Mouse (Mus musculus) lung, embryonic 15.5 days (tissue): ENCODE data around the gene Akt3. TPM values are rescaled to one million over a fixed set of nuclear protein-coding genes. Genes with fewer than 3 reads are reported as not detected.

Experiments used
- ATAC-seq: fragments of 200-750 bp; cut with Nextera tagmentation; 2 replicates; pipeline ENCODE4 v1.8.0; 2017; ENCODE audit warnings: moderate number of reproducible peaks, borderline replicate concordance; ENCODE audit not compliant: low FRiP score, low TSS enrichment; ENCODE audit errors: extremely low read depth
- H3K27ac ChIP-seq: fragments of 300-500 bp; sonication (generic); 2 replicates; pipeline ENCODE4 v1.5.1; 2015; ENCODE audit warnings: moderate library complexity, mild to moderate bottlenecking, inconsistent platforms
- H3K27me3 ChIP-seq: fragments of 300-500 bp; sonication (generic); 2 replicates; pipeline ENCODE4 v1.6.1; 2015; ENCODE audit warnings: inconsistent platforms
- H3K36me3 ChIP-seq: fragments of 300-500 bp; sonication (generic); 2 replicates; pipeline ENCODE4 v1.6.1; 2015; ENCODE audit warnings: inconsistent platforms
- H3K4me1 ChIP-seq: fragments of 300-500 bp; sonication (generic); 2 replicates; pipeline ENCODE4 v1.6.1; 2015; ENCODE audit warnings: inconsistent platforms
- H3K4me2 ChIP-seq: fragments of 300-500 bp; sonication (generic); 2 replicates; pipeline ENCODE4 v1.6.1; 2015; ENCODE audit warnings: inconsistent platforms, mild to moderate bottlenecking, moderate library complexity
- H3K4me3 ChIP-seq: fragments of 300-500 bp; sonication (generic); 2 replicates; pipeline ENCODE4 v1.5.1; 2015; ENCODE audit warnings: mild to moderate bottlenecking, inconsistent platforms
- H3K9ac ChIP-seq: fragments of 300-500 bp; sonication (generic); 2 replicates; pipeline ENCODE4 v1.6.1; 2015; ENCODE audit warnings: inconsistent platforms
- H3K9me3 ChIP-seq: fragments of 300-500 bp; sonication (generic); 2 replicates; pipeline ENCODE4 v1.6.1; 2016; ENCODE audit warnings: inconsistent platforms
- whole genome bisulfite sequencing: fragments of 180-500 bp; shearing (Covaris S2); methylation state at CpG from one replicate; pipeline ENCODE4 v1.1.7; 2015; 5-methylcytosine and 5-hydroxymethylcytosine counted together
- polyA plus RNA-seq: library from polyadenylated mRNA; unstranded; fragments of >200 nt; fragmentation: Nextera tagmentation; extraction: Ambion mirVana; gene quantifications from 2 replicates; pipeline ENCODE4 v1.2.1, GENCODE M21; 2015

Akt3 gene
- polyA plus RNA-seq, 1 experiment from 2014 or later: 5.3 TPM

DNA sequence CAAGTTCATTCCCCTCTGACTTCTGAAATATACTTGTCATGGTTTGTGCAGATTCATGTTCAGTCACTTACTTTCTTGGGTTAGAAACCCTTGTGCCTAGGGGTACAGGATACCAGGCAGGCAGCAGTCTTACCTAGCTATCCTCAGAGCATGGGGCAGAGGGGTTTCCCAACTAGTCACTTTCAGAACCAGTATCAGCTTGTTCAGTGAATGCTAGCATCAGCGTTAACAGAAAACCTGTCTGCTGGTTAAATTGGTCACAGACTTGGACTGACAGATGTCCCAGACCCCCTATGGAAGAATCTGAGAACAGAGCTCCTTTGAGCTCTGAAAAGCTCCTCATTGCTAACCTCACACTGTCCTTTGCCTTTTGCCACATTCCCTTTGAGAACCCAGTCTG, 239.3 kb downstream of the Akt3 start:
- Histone ChIP-seq H3K27ac (no peak overlapping the region), H3K9ac (no peak overlapping the region), H3K9me3 (no peaks in the 10 kb centered on the region), H3K4me3 (no peak overlapping the region), H3K36me3 (no peaks in the 10 kb centered on the region), H3K27me3 (no peaks in the 10 kb centered on the region), H3K4me2 (no peak overlapping the region), H3K4me1 (peaks cover 12% of the 10 kb centered on the region)
- WGBS: 94% methylated on average over 1 of the region's 1 CpGs
- no peak for ATAC-seq

- H3K4me1 ChIP-seq: peaks cover 12% of the 10 kb centered on the region
- H3K9me3 ChIP-seq: no peaks in the 10 kb centered on the region
- no peak overlapping the region for H3K4me2 ChIP-seq
- H3K27me3 ChIP-seq: no peaks in the 10 kb centered on the region
- H3K27ac ChIP-seq: no peak overlapping the region
- H3K4me3 ChIP-seq: no peak overlapping the region
- H3K9ac ChIP-seq: no peak overlapping the region
- no peak for ATAC-seq
- WGBS: 74% methylated on average over 2 of the region's 2 CpGs
- H3K36me3 ChIP-seq: no peaks in the 10 kb centered on the region
Measured at GRCm38 (mm10) chr1:177016729-177017128, 241.3 kb downstream of the Akt3 start.

DNA sequence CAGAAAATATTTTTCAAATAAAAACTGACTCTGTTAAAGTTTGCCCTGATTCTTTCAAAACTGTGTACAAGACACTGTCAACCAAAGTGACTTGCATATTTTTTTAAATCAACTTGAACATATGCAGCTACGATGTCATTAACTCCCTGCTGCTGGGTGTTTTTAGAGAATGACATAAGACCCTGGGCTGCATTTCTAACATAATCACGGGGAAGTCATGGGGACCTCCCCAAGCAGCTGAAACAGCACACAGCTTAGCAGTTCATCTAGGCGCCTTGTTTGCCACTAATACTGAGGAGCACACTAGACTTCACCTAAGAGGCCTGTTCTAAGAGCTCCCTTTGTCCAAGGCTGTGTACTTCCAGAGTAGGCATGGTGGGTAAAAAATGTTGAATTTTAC, 242.1 kb downstream of the Akt3 start:
- ATAC-seq: no peak
- no peaks in the 10 kb centered on the region for H3K36me3 ChIP-seq
- peaks cover 12% of the 10 kb centered on the region for H3K4me1 ChIP-seq
- no peak overlapping the region for H3K9ac ChIP-seq
- no peak overlapping the region for H3K27ac ChIP-seq
- H3K27me3 ChIP-seq: no peaks in the 10 kb centered on the region
- 46% methylated on average over 3 of the region's 3 CpGs for WGBS
- no peak overlapping the region for H3K4me3 ChIP-seq
- no peak overlapping the region for H3K4me2 ChIP-seq
- no peaks in the 10 kb centered on the region for H3K9me3 ChIP-seq

GRCm38 (mm10) chr1:177014921-177015439, 243.0 kb downstream of the Akt3 start:
- H3K4me3 ChIP-seq: no peak overlapping the region
- H3K4me2 ChIP-seq: no peak overlapping the region
- whole genome bisulfite sequencing: 40% methylated on average over 6 of the region's 6 CpGs
- no peak overlapping the region for H3K9ac ChIP-seq
- H3K4me1 ChIP-seq: peaks cover 12% of the 10 kb centered on the region
- H3K27me3 ChIP-seq: no peaks in the 10 kb centered on the region
- peak overlapping the region; percentile 48 for H3K27ac ChIP-seq
- no peaks in the 10 kb centered on the region for H3K36me3 ChIP-seq
- no peaks in the 10 kb centered on the region for H3K9me3 ChIP-seq
- peak; percentile 64; the same call in 1 of the 2 replicates for ATAC-seq

DNA sequence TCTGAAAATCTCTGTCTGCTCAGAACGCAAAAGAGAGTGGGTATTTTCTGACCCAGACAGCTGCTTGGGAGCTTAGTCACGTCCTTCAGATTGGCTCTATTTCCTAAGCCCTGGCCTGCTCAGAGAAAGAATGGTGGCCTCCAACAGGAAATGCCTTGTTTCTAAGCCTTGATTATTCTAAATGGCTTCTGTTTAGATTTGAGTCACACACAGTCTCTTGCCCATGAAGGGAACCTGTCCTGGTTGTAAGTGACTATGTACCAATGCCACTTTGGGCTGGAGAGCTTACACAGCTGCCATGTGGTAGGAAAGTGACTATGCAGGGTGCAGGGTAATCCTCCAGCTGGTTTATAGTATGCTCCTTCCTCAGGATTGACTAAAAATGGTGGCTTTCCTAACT, 243.7 kb downstream of the Akt3 start:
- Histone ChIP-seq H3K4me2 (no peak overlapping the region), H3K9me3 (no peaks in the 10 kb centered on the region), H3K27me3 (no peaks in the 10 kb centered on the region), H3K36me3 (no peaks in the 10 kb centered on the region), H3K27ac (peak overlapping the region; percentile 48), H3K9ac (no peak overlapping the region), H3K4me1 (peaks cover 16% of the 10 kb centered on the region), H3K4me3 (no peak overlapping the region)
- 31% methylated on average over 2 of the region's 2 CpGs for WGBS
- ATAC-seq: peak; percentile 40; the same call in 1 of the 2 replicates

- no peak for ATAC-seq
- Histone ChIP-seq H3K27ac (0 out of 2 replicates have a peak overlapping the region, but pooled peaks have one; percentile 16), H3K4me3 (no peak overlapping the region), H3K4me2 (no peak overlapping the region), H3K9ac (no peak overlapping the region), H3K9me3 (no peaks in the 10 kb centered on the region), H3K4me1 (peaks cover 19% of the 10 kb centered on the region), H3K27me3 (no peaks in the 10 kb centered on the region), H3K36me3 (no peaks in the 10 kb centered on the region)
- WGBS: 62% methylated on average over 3 of the region's 3 CpGs
Measured at GRCm38 (mm10) chr1:177013776-177014175, 244.2 kb downstream of the Akt3 start.

GRCm38 (mm10) chr1:177013313-177013712, 244.7 kb downstream of the Akt3 start:
- WGBS: 85% methylated on average over 1 of the region's 1 CpGs
- H3K9me3 ChIP-seq: no peaks in the 10 kb centered on the region
- no peak overlapping the region for H3K27ac ChIP-seq
- no peak overlapping the region for H3K9ac ChIP-seq
- no peak overlapping the region for H3K4me3 ChIP-seq
- H3K4me1 ChIP-seq: peaks cover 21% of the 10 kb centered on the region
- no peaks in the 10 kb centered on the region for H3K27me3 ChIP-seq
- H3K4me2 ChIP-seq: no peak overlapping the region
- no peak for ATAC-seq
- H3K36me3 ChIP-seq: no peaks in the 10 kb centered on the region

DNA sequence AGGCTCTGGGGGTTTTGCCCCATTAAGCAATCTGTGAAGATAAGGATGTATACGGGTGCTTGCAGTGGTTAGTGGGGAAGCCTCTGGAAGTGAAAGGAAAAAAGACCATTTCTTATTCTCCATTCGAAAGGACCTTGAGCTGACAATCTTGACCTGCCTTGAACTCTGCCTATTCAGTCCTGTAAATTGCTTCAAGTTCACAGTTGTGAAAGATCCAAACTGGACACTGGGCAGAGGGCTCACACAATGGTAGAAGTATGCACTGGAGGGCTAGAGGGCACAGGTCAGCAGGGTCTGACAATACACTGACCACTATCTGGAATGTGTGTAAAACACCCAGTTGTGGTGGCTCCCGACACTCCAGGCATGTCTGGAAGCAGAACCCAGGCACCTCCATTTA, 245.2 kb downstream of the Akt3 start:
- no peak overlapping the region for H3K9ac ChIP-seq
- no peaks in the 10 kb centered on the region for H3K36me3 ChIP-seq
- no peaks in the 10 kb centered on the region for H3K27me3 ChIP-seq
- 80% methylated on average over 3 of the region's 3 CpGs for WGBS
- no peak overlapping the region for H3K4me2 ChIP-seq
- H3K4me1 ChIP-seq: peaks cover 21% of the 10 kb centered on the region
- no peak for ATAC-seq
- H3K27ac ChIP-seq: no peak overlapping the region
- H3K4me3 ChIP-seq: no peak overlapping the region
- H3K9me3 ChIP-seq: no peaks in the 10 kb centered on the region

DNA sequence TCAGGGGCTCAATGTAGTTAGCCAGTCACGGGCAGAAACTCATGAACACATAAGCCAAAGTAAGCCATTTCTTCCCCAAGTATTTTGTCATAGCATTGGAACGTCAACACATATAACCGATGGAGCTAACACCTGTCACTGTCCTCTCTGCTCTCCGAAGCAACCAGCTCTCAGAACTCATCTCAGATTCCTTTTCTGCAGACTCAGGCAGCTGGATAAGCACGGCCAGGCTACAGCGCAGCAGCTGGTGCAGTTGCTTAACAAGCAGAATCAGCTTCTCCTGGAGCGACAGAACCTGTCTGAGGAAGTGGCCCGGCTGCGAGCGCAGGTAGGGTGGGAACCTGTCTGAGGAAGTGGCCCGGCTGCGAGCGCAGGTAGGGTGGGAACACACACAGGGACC, 246.3 kb downstream of the Akt3 start:
- Histone ChIP-seq H3K27ac (no peak overlapping the region), H3K4me2 (no peak overlapping the region), H3K4me1 (peaks cover 21% of the 10 kb centered on the region), H3K27me3 (no peaks in the 10 kb centered on the region), H3K36me3 (no peaks in the 10 kb centered on the region), H3K4me3 (no peak overlapping the region), H3K9me3 (no peaks in the 10 kb centered on the region), H3K9ac (no peak overlapping the region)
- WGBS: 77% methylated on average over 13 of the region's 13 CpGs
- ATAC-seq: no peak

DNA sequence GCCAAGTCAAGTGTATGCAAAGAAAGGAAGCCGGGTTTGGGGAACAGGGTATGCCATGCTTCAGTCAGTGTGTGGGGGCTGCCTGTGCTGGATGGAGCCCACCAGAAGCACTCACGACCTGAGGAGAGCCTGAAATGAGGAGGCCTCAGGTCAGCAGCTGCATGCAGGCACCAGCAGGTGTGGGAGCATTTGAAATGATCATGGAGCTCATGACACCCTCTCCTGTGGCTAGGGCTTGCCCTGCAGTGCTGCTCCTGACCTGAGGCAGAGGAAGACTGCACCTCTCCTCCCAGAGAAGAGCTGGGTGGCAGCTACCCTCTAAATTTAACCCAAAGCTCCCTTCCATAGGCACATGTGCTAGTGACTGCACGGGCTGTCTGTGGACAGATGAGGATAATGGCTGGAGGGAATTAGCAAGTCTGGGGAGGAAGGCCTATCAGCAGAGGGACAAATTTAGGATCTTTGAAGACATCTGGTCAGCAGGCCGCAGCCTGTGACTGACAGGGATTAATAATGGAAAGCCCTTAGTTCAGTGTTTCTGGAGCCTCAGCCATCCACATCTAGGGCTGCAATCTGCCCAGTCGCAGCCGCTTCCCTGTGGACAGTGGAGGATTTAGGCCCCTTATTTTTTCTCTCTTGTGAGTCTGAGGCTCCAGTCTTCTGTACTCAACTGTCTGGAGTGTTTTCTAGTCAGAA, 247.2 kb downstream of the Akt3 start:
- H3K9ac ChIP-seq: no peak overlapping the region
- WGBS: 73% methylated on average over 6 of the region's 6 CpGs

GRCm38 (mm10) chr1:177010041-177010440, 248.0 kb downstream of the Akt3 start:
- WGBS: 58% methylated on average over 3 of the region's 3 CpGs
- Histone ChIP-seq H3K27ac (no peak overlapping the region), H3K27me3 (no peaks in the 10 kb centered on the region), H3K9me3 (no peaks in the 10 kb centered on the region), H3K9ac (no peak overlapping the region), H3K4me1 (peaks cover 20% of the 10 kb centered on the region), H3K36me3 (no peaks in the 10 kb centered on the region), H3K4me3 (no peak overlapping the region), H3K4me2 (no peak overlapping the region)
- no peak for ATAC-seq

More for the DNA sequence above, 247.2 kb downstream of the Akt3 start:
- Histone ChIP-seq H3K27ac (no peak overlapping the region), H3K27me3 (no peaks in the 10 kb centered on the region), H3K36me3 (no peaks in the 10 kb centered on the region), H3K4me1 (peaks cover 21% of the 10 kb centered on the region), H3K4me3 (no peak overlapping the region), H3K4me2 (no peak overlapping the region), H3K9me3 (no peaks in the 10 kb centered on the region)
- no peak for ATAC-seq

GRCm38 (mm10) chr1:177008777-177009176, 249.2 kb downstream of the Akt3 start:
- Histone ChIP-seq H3K9ac (no peak overlapping the region), H3K4me2 (no peak overlapping the region), H3K4me3 (no peak overlapping the region), H3K27ac (no peak overlapping the region), H3K4me1 (peaks cover 9% of the 10 kb centered on the region; the same call in 1 of the 2 replicates), H3K36me3 (no peaks in the 10 kb centered on the region), H3K27me3 (no peaks in the 10 kb centered on the region), H3K9me3 (no peaks in the 10 kb centered on the region)
- peak; percentile 60; the same call in 1 of the 2 replicates for ATAC-seq
- 59% methylated on average over 1 of the region's 1 CpGs for WGBS
